Mouse (Mus musculus) layer of hippocampus, postnatal 14 days (tissue): ENCODE data around the gene Kcnj12. TPM values are rescaled to one million over a fixed set of nuclear protein-coding genes. Genes with fewer than 3 reads are reported as not detected.

Source experiments
- DNase-seq, 2 experiments: peaks; one replicate each; pipeline ENCODE4 v3.0.0; 2021 to 2022; ENCODE audit warnings: low spot score in 2 of 2, mixed read lengths in 1 of 2
- total RNA-seq, 2 experiments: library from RNA; stranded (reverse); gene quantifications; 2 replicates each; pipeline ENCODE4 v1.2.3; 2021

Kcnj12 gene
- total RNA-seq, 2 experiments from 2014 or later: 7.1 to 8.0 TPM

DNA sequence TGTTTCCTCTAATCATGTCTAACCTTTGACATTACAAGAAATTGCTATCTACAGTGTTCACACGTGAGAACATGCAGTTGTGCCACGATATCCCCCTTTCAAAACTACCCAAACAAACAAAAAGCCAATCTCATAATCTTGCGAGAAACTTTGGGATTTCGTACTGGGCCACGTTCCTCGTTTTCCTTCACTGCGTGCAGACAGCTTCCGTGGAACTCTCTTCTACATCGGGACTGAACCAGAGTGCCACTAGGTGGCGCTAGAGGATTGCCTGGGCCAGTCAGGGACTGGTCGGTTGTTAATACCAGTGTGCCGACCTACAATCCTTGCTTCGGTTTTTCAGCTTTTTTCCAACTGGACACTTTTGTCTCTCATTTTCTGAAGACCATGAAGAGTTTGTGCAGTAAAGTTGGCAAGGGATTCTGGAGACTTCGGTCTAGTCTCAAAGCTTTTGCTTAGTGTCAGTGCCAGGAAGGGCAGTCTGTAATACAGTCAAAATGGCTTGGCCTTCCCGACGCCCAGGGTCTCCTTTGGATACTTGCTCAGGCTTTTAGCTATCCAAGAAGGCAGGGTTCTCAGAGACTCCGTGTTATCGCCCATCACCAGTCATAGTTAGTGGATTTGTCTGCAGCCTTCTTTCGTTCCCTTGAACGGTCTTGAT lies 82.0 kb downstream of the Kcnj12 start:
- DNase-seq: peak; percentile 78 to 90

DNA sequence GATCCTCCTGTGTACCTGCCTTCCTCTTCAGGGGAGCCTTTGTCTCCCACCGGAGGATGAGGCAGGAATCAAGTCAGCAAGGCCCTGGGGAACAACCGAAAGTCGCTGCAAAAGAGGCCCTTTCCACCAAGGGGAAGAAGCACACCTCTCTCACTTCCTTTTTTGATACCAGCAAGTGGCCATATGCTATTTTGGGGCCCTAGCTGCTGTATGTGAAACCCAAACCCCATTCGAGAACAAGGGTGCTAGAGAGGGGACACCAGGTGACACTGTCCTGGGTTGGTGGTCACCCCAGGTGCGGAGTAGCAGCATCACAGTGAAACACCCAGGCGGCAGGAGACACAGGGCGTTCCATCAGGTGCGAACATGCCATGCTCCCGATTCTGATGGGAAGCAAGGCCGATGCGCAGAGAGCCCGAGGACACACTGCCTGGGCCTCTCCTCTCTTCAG lies 86.6 kb downstream of the Kcnj12 start:
- DNase-seq: no peak

- no peak for DNase-seq
These were observed 87.3 kb downstream of the Kcnj12 start for GRCm38 (mm10) chr11:61109707-61110106.

DNA sequence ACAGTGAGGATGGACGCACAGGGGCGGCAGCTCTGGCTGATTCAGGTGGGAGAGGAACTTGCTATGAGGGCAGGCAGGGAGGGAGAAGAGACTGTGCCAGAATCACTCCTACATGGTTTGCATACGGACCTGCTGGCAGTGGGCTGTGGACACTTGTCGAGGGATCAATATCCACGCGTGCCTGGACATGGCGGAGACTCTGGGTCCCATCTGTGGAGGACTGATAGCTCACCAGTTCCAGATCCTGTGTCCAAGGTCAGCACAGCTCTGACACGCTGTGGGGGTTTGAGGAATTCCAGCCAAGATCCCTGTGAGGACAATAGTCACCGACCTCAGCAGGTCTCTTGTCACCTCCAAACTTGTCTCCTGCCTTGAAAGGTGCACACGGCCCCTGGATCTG lies 87.7 kb downstream of the Kcnj12 start:
- no peak for DNase-seq

- DNase-seq: no peak
These were observed 88.6 kb downstream of the Kcnj12 start for GRCm38 (mm10) chr11:61110928-61111327.

DNA sequence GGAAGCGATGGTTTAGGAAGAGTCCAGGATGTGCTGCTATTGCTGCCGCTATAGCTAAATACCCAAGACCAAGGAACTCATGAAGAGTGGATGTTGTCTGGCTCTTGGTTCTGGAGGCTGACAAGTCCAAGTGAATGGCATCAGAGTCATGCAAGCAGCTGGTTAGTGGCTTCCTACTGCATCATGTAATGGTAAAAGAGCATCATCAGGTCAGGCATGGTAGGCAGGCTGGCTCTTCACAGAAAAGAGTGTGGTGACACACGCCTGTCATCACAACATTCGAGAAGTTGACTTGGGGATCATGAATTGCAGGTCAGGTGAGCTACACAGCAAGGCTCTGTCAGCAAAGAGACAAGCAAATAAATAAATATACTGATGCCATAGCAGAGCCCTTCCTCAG lies 89.1 kb downstream of the Kcnj12 start:
- no peak for DNase-seq

- DNase-seq: no peak
These were observed 90.1 kb downstream of the Kcnj12 start for GRCm38 (mm10) chr11:61112323-61112995.

DNA sequence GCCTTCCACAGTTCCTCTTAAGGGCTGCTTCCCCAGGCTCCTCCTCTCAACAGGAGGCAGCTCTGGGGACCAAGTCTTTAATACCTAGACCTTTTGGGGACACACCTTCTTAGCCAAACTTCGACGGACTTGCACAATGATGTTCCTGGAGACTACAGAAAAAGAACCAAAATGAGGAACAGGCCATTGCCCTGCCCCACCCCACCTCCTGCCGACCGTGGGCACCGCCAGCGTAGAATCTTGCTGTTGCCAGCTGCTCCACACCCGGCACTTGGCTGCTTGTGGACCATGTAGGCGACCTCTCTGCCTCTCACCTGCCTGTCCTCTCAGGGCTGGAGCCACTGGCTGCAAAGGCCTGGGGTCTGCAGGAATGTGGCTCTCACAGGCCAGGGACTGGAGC lies 93.9 kb downstream of the Kcnj12 start:
- no peak for DNase-seq

- no peak for DNase-seq
These were observed 97.7 kb downstream of the Kcnj12 start for GRCm38 (mm10) chr11:61119996-61120583.

Other genes starting within 250 kb of the Kcnj12 start
- gene Top3a, start 245.2 kb upstream of the Kcnj12 start, total RNA-seq: 1 to 10 TPM; 4.2 to 5.8 TPM
- gene Smcr8, start 245.0 kb upstream of the Kcnj12 start, total RNA-seq: 10 to 100 TPM; 25.0 to 26.6 TPM
- 1 to 10 TPM; 4.9 to 6.8 TPM for gene Shmt1, start 210.8 kb upstream of the Kcnj12 start, total RNA-seq
- 10 to 100 TPM; 27.3 to 31.4 TPM for gene Dhrs7b, start 191.9 kb upstream of the Kcnj12 start, total RNA-seq
- gene Tmem11, start 143.3 kb upstream of the Kcnj12 start, total RNA-seq: 10 to 100 TPM; 24.7 to 25.7 TPM
- 10 to 100 TPM; 12.6 to 13.0 TPM for gene Natd1, start 107.8 kb upstream of the Kcnj12 start, total RNA-seq
- gene Map2k3, start 90.5 kb upstream of the Kcnj12 start, total RNA-seq: 10 to 100 TPM; 12.8 to 17.0 TPM
- gene Tnfrsf13b, start 104.2 kb downstream of the Kcnj12 start, total RNA-seq: 1 to 10 TPM in 1 of 2 experiments, under 1 TPM in 1; 0.99 to 1.4 TPM
- 100 to 1,000 TPM; 319 to 320 TPM for gene Usp22, start 152.5 kb downstream of the Kcnj12 start, total RNA-seq
- gene Aldh3a1, start 185.0 kb downstream of the Kcnj12 start, total RNA-seq: under 1 TPM; 0.81 to 0.95 TPM
- 10 to 100 TPM; 54.5 to 57.5 TPM for gene Aldh3a2, start 244.9 kb downstream of the Kcnj12 start, total RNA-seq